31 mouse cellular contexts compared by ENCODE assay signal in genomic region chr19:56460241-56460640, GRCm38 (mm10). TPM values are rescaled to one million over a fixed set of nuclear protein-coding genes. Genes with fewer than 3 reads are reported as not detected.
A peak's percentile ranks its signal among the peaks of the same experiment; 100 is the strongest.
DNase-seq lines count a peak whose midpoint lies in the region; ATAC-seq and TF ChIP-seq lines count a peak whose summit lies in the region.
"Had no signal": no experiment of that assay in that cellular context is flagged by ENCODE, and none has a peak within 500 bp of the region (broad histone marks: within the 10 kb centered on the region; RNA-seq: fewer than 3 reads in every experiment).

No protein-coding gene starts in this region.

- H3K4me3 ChIP-seq in forebrain, embryonic 14.5 days (ENCODE audit: low read depth, low read length), result no peak overlapping the region
- no peak overlapping the region for H3K4me3 ChIP-seq in forebrain, embryonic 11.5 days (ENCODE audit: low read depth, low read length)
- no peak overlapping the region for H3K4me3 ChIP-seq in lung, postnatal 0 days (ENCODE audit: low read depth, low read length)
- H3K4me3 ChIP-seq: embryonic facial prominence, embryonic 12.5 days; erythroblast, embryonic 14.5 days; forebrain, embryonic 13.5 days; hindbrain, embryonic 12.5 days; liver, embryonic 15.5 days; neural tube, embryonic 13.5 days had no signal

- peak; percentile 52 for DNase-seq in forebrain, embryonic 14.5 days (ENCODE audit: low spot score)
- DNase-seq in forebrain, embryonic 11.5 days (ENCODE audit: low spot score), result no peak
- DNase-seq in left cerebral cortex, postnatal 4 days, result peak; percentile 44
- no peak for DNase-seq in left cerebral cortex, postnatal 36 days (ENCODE audit: low spot score in 2 of 2)
- DNase-seq in brain, embryonic 14.5 days (ENCODE audit: low read depth), result peak; percentile 67
- DNase-seq in gastrocnemius, postnatal 14 days, result no peak
- no peak for DNase-seq in lung, postnatal 0 days (ENCODE audit: low spot score)
- DNase-seq: adrenal gland, postnatal 10 days; cerebellum, adult 11 months; gastrocnemius, postnatal 36 days; heart, adult 18-20 months; heart, postnatal 36 days; layer of hippocampus, postnatal 36 days; liver; lung, embryonic 14.5 days; lung, postnatal 36 days; right cerebral cortex, postnatal 4 days; thymus, adult 2 months; thymus, postnatal 36 days had no signal

- H3K4me1 ChIP-seq in forebrain, embryonic 14.5 days (ENCODE audit: control insufficient read depth, insufficient read depth, low read length), result peaks cover 3% of the 10 kb centered on the region; the same call in 1 of the 2 replicates
- 0 out of 2 replicates have a peak, but pooled peaks cover 2% of the 10 kb centered on the region for H3K4me1 ChIP-seq in forebrain, embryonic 11.5 days (replicated peaks; ENCODE audit: control insufficient read depth, insufficient read depth, low read length)
- no peaks in the 10 kb centered on the region for H3K4me1 ChIP-seq in lung, postnatal 0 days (ENCODE audit: insufficient read depth, low read depth, low read length)
- H3K4me1 ChIP-seq: hindbrain, embryonic 12.5 days; liver, embryonic 15.5 days; neural tube, embryonic 13.5 days had no signal

- H3K9ac ChIP-seq in forebrain, embryonic 14.5 days (ENCODE audit: low read length), result no peak overlapping the region
- H3K9ac ChIP-seq in forebrain, embryonic 11.5 days (ENCODE audit: low read length), result no peak overlapping the region
- no peak overlapping the region for H3K9ac ChIP-seq in lung, postnatal 0 days (replicated peaks; ENCODE audit: low read depth)
- H3K9ac ChIP-seq: embryonic facial prominence, embryonic 12.5 days; forebrain, embryonic 13.5 days; hindbrain, embryonic 12.5 days; liver, embryonic 15.5 days; lung, embryonic 14.5 days; neural tube, embryonic 13.5 days had no signal

- TF ChIP-seq POLR2A in brain, embryonic 14.5 days (IDR thresholded peaks at IDR 0.05; ENCODE audit: borderline replicate concordance, extremely low read depth, insufficient read depth, insufficient read length, poor library complexity, severe bottlenecking), result no peak

- ATAC-seq in forebrain, embryonic 14.5 days, result no peak
- ATAC-seq in forebrain, embryonic 11.5 days (replicated peaks; ENCODE audit: low FRiP score), result no peak
- no peak for ATAC-seq in lung, postnatal 0 days
- ATAC-seq: CD4-positive, CD25-positive, alpha-beta regulatory T cell, adult 4 months; forebrain, embryonic 13.5 days had no signal

- no peak overlapping the region for H3K27ac ChIP-seq in forebrain, embryonic 14.5 days (ENCODE audit: low read depth, low read length)
- H3K27ac ChIP-seq in forebrain, embryonic 11.5 days (ENCODE audit: low read depth, low read length), result no peak overlapping the region
- H3K27ac ChIP-seq in lung, postnatal 0 days (ENCODE audit: low read length), result no peak overlapping the region
- H3K27ac ChIP-seq: embryonic facial prominence, embryonic 12.5 days; forebrain, embryonic 13.5 days; hindbrain, embryonic 12.5 days; liver, embryonic 15.5 days; neural tube, embryonic 13.5 days had no signal

- intact Hi-C loops in left cerebral cortex, postnatal 4 days (cut with DNase I), result no loop called here
- intact Hi-C loops in left cerebral cortex, postnatal 36 days (cut with DNase I), result no loop called here
- intact Hi-C loops in gastrocnemius, postnatal 14 days (cut with DNase I; ENCODE audit: low total_unique reads), result no loop called here

- H3K9me3 ChIP-seq in forebrain, embryonic 14.5 days (replicated peaks; ENCODE audit: control insufficient read depth, low read length), result no peaks in the 10 kb centered on the region
- no peaks in the 10 kb centered on the region for H3K9me3 ChIP-seq in forebrain, embryonic 11.5 days (ENCODE audit: control insufficient read depth, low read length)
- no peaks in the 10 kb centered on the region for H3K9me3 ChIP-seq in lung, postnatal 0 days (ENCODE audit: low read length)
- H3K9me3 ChIP-seq: embryonic facial prominence, embryonic 12.5 days; forebrain, embryonic 13.5 days; hindbrain, embryonic 12.5 days; liver, embryonic 15.5 days; neural tube, embryonic 13.5 days had no signal

- TF ChIP-seq EP300 in lung, postnatal 0 days (IDR thresholded peaks at IDR 0.05), result no peak

- no peaks in the 10 kb centered on the region for H3K36me3 ChIP-seq in forebrain, embryonic 14.5 days (ENCODE audit: control insufficient read depth, insufficient read depth, low read length)
- H3K36me3 ChIP-seq in forebrain, embryonic 11.5 days (ENCODE audit: control insufficient read depth, insufficient read depth, low read length), result no peaks in the 10 kb centered on the region
- no peaks in the 10 kb centered on the region for H3K36me3 ChIP-seq in lung, postnatal 0 days (ENCODE audit: insufficient read depth, low read length)
- H3K36me3 ChIP-seq: embryonic facial prominence, embryonic 12.5 days; hindbrain, embryonic 12.5 days; liver, embryonic 15.5 days; neural tube, embryonic 13.5 days had no signal

- no peaks in the 10 kb centered on the region for H3K27me3 ChIP-seq in forebrain, embryonic 14.5 days (replicated peaks; ENCODE audit: control insufficient read depth, insufficient read depth, low read length)
- no peaks in the 10 kb centered on the region for H3K27me3 ChIP-seq in forebrain, embryonic 11.5 days (ENCODE audit: control insufficient read depth, insufficient read depth, low read length)
- no peaks in the 10 kb centered on the region for H3K27me3 ChIP-seq in lung, postnatal 0 days (replicated peaks; ENCODE audit: insufficient read depth, low read length)
- H3K27me3 ChIP-seq: forebrain, embryonic 13.5 days; hindbrain, embryonic 12.5 days; Patski had no signal

- no peak overlapping the region for H3K4me2 ChIP-seq in forebrain, embryonic 14.5 days (ENCODE audit: low read length)
- no peak overlapping the region for H3K4me2 ChIP-seq in forebrain, embryonic 11.5 days (ENCODE audit: low read depth, low read length, severe bottlenecking)
- H3K4me2 ChIP-seq in lung, postnatal 0 days (replicated peaks; ENCODE audit: low read depth, low read length), result no peak overlapping the region
- H3K4me2 ChIP-seq: embryonic facial prominence, embryonic 12.5 days; forebrain, embryonic 13.5 days; heart, embryonic 11.5 days; hindbrain, embryonic 12.5 days; liver, embryonic 15.5 days; lung, embryonic 14.5 days; midbrain, embryonic 11.5 days; neural tube, embryonic 13.5 days had no signal

- TF ChIP-seq CTCF in brain, embryonic 14.5 days (IDR thresholded peaks at IDR 0.05; ENCODE audit: borderline replicate concordance, extremely low read depth, insufficient read depth, insufficient read length), result no peak
- no peak for TF ChIP-seq CTCF in lung, postnatal 0 days (IDR thresholded peaks at IDR 0.05)

- WGBS in forebrain, embryonic 14.5 days, result 49% methylated on average over 2 of the region's 2 CpGs
- WGBS in forebrain, embryonic 11.5 days, result 71% methylated on average over 2 of the region's 2 CpGs
- 84% methylated on average over 2 of the region's 2 CpGs for WGBS in lung, postnatal 0 days

RNA-seq across cellular contexts. Expression of gene Plekhs1, which starts 1.2 kb away (rescaled TPM):
- 0.28 TPM in 1 of 2 replicates, not detected in the other for polyA plus RNA-seq in forebrain, embryonic 14.5 days (2014; fragmentation: Nextera tagmentation; extraction: Ambion mirVana)
- 0.13 and 0.29 TPM in 2 replicates for polyA plus RNA-seq in forebrain, embryonic 11.5 days (2014; fragmentation: Nextera tagmentation; extraction: Ambion mirVana)
- total RNA-seq in left cerebral cortex, postnatal 4 days (2021), result under 1 TPM; 0.48 to 0.50 TPM
- total RNA-seq in left cerebral cortex, postnatal 36 days (2021), result 1 to 10 TPM in 1 of 2 experiments, under 1 TPM in 1; 0.52 to 1.0 TPM
- polyA plus RNA-seq in brain, embryonic 14.5 days (2012; rRNA removed), result 0.12 and 0.18 TPM in 2 replicates
- under 1 TPM; 0.09 to 0.21 TPM for total RNA-seq in gastrocnemius, postnatal 14 days (2021)
- 0.11 and 0.21 TPM in 2 replicates for polyA plus RNA-seq in lung, postnatal 0 days (2015; fragmentation: Nextera tagmentation; extraction: Ambion mirVana)
- total RNA-seq: gastrocnemius, adult 18-20 months; heart, adult 18-20 months; heart, postnatal 36 days had no signal
- polyA plus RNA-seq: erythroblast, embryonic 14.5 days; limb, embryonic 11.5 days; liver, embryonic 15.5 days had no signal

Comparison
In these comparisons a context has a peak if more than half of its experiments do, and no peak if none do; other contexts are left out.
1. DNase-seq: peak in forebrain, embryonic 14.5 days (single experiment), left cerebral cortex, postnatal 4 days (single experiment) and brain, embryonic 14.5 days (single experiment); none in forebrain, embryonic 11.5 days (single experiment), left cerebral cortex, postnatal 36 days (0 of 2), gastrocnemius, postnatal 14 days (single experiment) and lung, postnatal 0 days (single experiment).